Mouse (Mus musculus) lung, postnatal 0 days (tissue): ENCODE results near the gene Rps7.

ENCODE experiments used
- CTCF ChIP-seq: IDR thresholded peaks from 2 replicates; pipeline ENCODE4 v1.5.1; 2016; ENCODE audit warnings: antibody characterized with exemption, mild to moderate bottlenecking
- EP300 ChIP-seq: IDR thresholded peaks from 2 replicates; pipeline ENCODE4 v1.6.1; 2016; ENCODE audit warnings: antibody characterized with exemption, mild to moderate bottlenecking, control low read depth

- TF ChIP-seq CTCF (no peak), EP300 (no peak)
These were observed 51.7 kb downstream of the Rps7 start for GRCm38 (mm10) chr12:28584036-28584435.
